Mouse (Mus musculus) forebrain, embryonic 16.5 days (tissue): Measurements from ENCODE around the gene Cnih3. TPM values are rescaled to one million over a fixed set of nuclear protein-coding genes. Genes with fewer than 3 reads are reported as not detected.

ENCODE experiments used
- ATAC-seq: fragments of 200-750 bp; cut with Nextera tagmentation; 2 replicates; pipeline ENCODE4 v1.8.0; 2017; ENCODE audit warnings: mild to moderate bottlenecking, moderate library complexity
- H3K27ac ChIP-seq: fragments of 300-500 bp; sonication (generic); 2 replicates; pipeline ENCODE4 v1.5.1; 2014; ENCODE audit warnings: low read length, control low read depth
- H3K27me3 ChIP-seq: fragments of 300-500 bp; sonication (generic); replicated peaks from 2 replicates; pipeline ENCODE4 v1.6.1; 2014; ENCODE audit warnings: low read length; ENCODE audit not compliant: control insufficient read depth, insufficient read depth
- H3K36me3 ChIP-seq: fragments of 300-500 bp; sonication (generic); 2 replicates; pipeline ENCODE4 v1.6.1; 2014; ENCODE audit not compliant: control insufficient read depth, insufficient read depth
- H3K4me1 ChIP-seq: fragments of 300-500 bp; sonication (generic); replicated peaks from 2 replicates; pipeline ENCODE4 v1.6.1; 2014; ENCODE audit warnings: low read length; ENCODE audit not compliant: control insufficient read depth, insufficient read depth
- H3K4me2 ChIP-seq: fragments of 300-500 bp; sonication (generic); 2 replicates; pipeline ENCODE4 v1.6.1; 2014; ENCODE audit warnings: mild to moderate bottlenecking, low read length, control low read depth
- H3K4me3 ChIP-seq: fragments of 300-500 bp; sonication (generic); replicated peaks from 2 replicates; pipeline ENCODE4 v1.5.1; 2014; ENCODE audit warnings: mild to moderate bottlenecking, low read length, control low read depth
- H3K9ac ChIP-seq: fragments of 300-500 bp; sonication (generic); replicated peaks from 2 replicates; pipeline ENCODE4 v1.6.1; 2014; ENCODE audit warnings: low read depth, low read length, control low read depth
- H3K9me3 ChIP-seq: fragments of 300-500 bp; sonication (generic); 2 replicates; pipeline ENCODE4 v1.6.1; 2016; ENCODE audit warnings: low read length; ENCODE audit not compliant: control insufficient read depth
- WGBS: fragments of 180-500 bp; shearing (Covaris S2); extraction: QIAGEN DNeasy Blood & Tissue Kit; methylation state at CpG from one replicate; pipeline ENCODE4 v1.1.7; 2014; 5-methylcytosine and 5-hydroxymethylcytosine counted together
- polyA plus RNA-seq: library from polyadenylated mRNA; unstranded; fragments of >200 nt; fragmentation: Nextera tagmentation; extraction: Ambion mirVana; gene quantifications from 2 replicates; pipeline ENCODE4 v1.2.1, GENCODE M21; 2015

The Cnih3 gene
- polyA plus RNA-seq, 1 experiment from 2014 or later = 43.4 TPM

DNA sequence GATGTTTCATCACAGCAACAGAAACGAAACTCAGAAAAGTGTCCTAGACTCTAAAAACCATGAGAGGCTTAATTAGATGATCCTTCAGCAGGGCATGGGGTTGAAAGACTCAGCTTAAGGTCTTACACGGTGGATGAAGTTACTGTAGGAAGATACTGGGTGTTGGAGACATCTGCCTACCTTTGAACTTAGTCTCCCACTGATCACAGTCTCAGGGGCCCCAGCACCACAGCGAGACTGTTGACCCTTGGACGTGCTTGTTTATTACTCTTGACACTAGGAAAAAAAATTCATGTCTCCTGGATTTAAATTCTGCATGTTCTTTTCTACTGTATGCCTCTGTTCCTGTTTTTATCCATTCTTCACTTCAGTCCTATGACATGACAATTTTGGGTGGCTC, 11.6 kb downstream of the Cnih3 start:
- Histone ChIP-seq H3K4me3 (no peak overlapping the region), H3K9me3 (no peaks in the 10 kb centered on the region), H3K4me1 (peaks cover 18% of the 10 kb centered on the region), H3K27ac (no peak overlapping the region), H3K9ac (no peak overlapping the region), H3K36me3 (no peaks in the 10 kb centered on the region), H3K4me2 (no peak overlapping the region), H3K27me3 (no peaks in the 10 kb centered on the region)
- no peak for ATAC-seq
- 82% methylated on average over 4 of the region's 4 CpGs for WGBS

DNA sequence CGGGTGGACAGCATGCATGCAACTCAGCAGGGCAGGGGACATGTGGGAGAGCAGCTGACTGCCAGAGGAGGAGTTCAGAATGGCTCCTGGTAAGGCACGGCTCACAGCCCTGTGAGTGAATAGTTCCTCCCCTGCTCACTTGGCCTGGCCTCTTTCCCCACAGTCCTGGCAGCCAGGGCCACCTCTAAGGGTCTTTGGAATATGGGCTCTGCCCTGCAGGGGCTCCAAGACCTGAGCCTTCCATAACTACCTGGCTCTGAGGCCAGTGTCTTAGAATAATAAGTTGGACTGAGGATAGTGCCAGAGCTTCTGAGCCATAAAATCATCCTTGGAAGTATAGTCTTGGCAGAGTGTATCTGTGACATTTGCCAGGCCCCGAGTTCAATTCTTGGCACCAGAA, 12.9 kb downstream of the Cnih3 start:
- H3K27ac ChIP-seq = no peak overlapping the region
- 66% methylated on average over 3 of the region's 3 CpGs for WGBS

DNA sequence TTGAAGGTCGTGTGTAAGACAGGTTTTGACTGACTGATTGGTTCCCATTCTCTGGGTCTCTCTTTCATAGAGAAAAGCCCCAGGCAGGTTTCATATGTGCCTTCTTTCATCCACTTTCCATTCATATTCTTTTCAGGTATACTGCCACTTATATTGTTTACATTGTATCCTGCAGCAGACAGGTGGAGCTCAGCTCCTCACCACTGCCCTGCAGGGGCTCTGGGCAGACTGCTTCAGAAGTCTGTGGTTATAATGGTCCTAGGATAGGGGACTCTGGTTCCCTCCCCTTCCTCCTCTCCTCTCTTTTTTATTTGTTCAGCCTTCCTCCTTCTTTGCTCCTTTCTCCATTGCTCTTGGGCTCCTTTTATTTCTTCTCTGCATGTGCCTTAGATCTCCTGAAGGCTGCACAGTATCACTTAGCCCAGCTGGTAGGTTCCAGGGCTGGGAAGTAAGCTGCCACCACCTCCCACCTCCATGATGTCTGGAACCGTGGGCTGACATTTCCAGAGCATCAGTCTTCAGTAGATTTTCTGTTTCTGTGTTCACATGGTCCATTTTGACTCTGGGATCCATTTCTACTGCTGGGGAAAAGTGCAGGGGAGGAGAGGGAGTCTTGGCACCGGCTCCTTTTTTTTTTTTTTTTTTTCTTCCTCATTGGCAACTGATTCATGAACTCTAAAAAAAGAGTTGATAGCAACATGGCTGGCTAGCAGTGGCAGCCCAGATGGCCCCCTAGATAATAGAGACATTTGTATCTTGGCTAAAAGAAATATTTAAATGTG, 16.6 kb downstream of the Cnih3 start:
- H3K36me3 ChIP-seq = no peaks in the 10 kb centered on the region
- no peaks in the 10 kb centered on the region for H3K9me3 ChIP-seq
- H3K4me1 ChIP-seq = peaks cover 37% of the 10 kb centered on the region
- peak overlapping the region; percentile 72 for H3K27ac ChIP-seq
- H3K4me2 ChIP-seq = no peak overlapping the region
- H3K27me3 ChIP-seq = no peaks in the 10 kb centered on the region
- no peak overlapping the region for H3K4me3 ChIP-seq
- no peak overlapping the region for H3K9ac ChIP-seq
- ATAC-seq = 0 out of 2 replicates have a peak, but pooled peaks have one; percentile 22
- 21% methylated on average over 3 of the region's 3 CpGs for WGBS

More for the DNA sequence above, 12.9 kb downstream of the Cnih3 start:
- Histone ChIP-seq H3K27me3 (no peaks in the 10 kb centered on the region), H3K4me1 (peaks cover 29% of the 10 kb centered on the region), H3K4me3 (no peak overlapping the region), H3K9me3 (no peaks in the 10 kb centered on the region), H3K9ac (no peak overlapping the region), H3K4me2 (no peak overlapping the region), H3K36me3 (no peaks in the 10 kb centered on the region)
- ATAC-seq = peak; percentile 42; the same call in 1 of the 2 replicates

DNA sequence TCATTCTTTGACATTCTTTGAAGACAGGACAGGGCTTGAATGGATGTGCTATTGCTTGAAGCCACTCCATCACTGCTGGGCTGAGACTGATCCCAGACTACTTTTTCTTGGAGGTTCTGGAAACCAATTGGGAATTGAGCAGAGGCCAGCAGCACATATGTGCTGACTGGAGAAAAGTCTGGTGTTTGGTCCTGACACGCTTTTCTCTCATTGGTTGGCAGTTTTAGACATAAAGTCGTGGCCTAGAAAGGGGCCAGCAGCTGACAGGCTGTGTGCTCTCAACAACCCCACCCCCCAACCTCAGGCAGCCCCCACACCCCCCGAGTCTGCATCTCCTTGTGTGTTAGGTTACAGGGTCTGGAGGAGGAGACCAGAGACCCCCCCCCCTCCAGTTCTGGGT, 17.9 kb downstream of the Cnih3 start:
- H3K4me1 ChIP-seq = peaks cover 34% of the 10 kb centered on the region
- H3K4me2 ChIP-seq = no peak overlapping the region
- 37% methylated on average over 3 of the region's 3 CpGs for WGBS
- no peaks in the 10 kb centered on the region for H3K36me3 ChIP-seq
- no peaks in the 10 kb centered on the region for H3K27me3 ChIP-seq
- no peak overlapping the region for H3K4me3 ChIP-seq
- peak overlapping the region; percentile 72 for H3K27ac ChIP-seq
- no peaks in the 10 kb centered on the region for H3K9me3 ChIP-seq
- H3K9ac ChIP-seq = no peak overlapping the region
- peak; percentile 51 for ATAC-seq

DNA sequence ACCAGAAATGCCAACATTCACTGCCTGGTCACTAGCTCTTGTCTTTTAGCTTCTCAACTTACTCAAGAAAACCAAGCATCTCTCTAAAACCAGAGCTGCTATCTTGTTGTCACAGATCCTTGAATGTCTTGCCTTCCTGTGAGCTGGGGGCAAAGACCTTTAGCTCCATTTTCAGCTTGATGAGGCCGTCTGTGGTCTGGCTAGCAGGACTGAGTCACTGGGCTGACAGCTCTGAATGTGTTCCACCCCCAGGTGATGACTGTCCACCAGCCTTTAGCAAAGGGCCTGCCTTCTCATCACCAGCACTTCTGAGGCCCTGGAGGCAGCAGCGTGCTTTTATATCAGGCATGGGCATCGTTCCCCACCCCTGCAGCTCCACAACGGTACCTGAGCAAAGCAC, 18.8 kb downstream of the Cnih3 start:
- WGBS = 82% methylated on average over 4 of the region's 4 CpGs
- Histone ChIP-seq H3K9me3 (no peaks in the 10 kb centered on the region), H3K4me1 (peaks cover 34% of the 10 kb centered on the region), H3K27ac (peak overlapping the region; percentile 19; the same call in 1 of the 2 replicates), H3K4me2 (no peak overlapping the region), H3K4me3 (no peak overlapping the region), H3K9ac (no peak overlapping the region), H3K27me3 (no peaks in the 10 kb centered on the region), H3K36me3 (no peaks in the 10 kb centered on the region)
- ATAC-seq = no peak

DNA sequence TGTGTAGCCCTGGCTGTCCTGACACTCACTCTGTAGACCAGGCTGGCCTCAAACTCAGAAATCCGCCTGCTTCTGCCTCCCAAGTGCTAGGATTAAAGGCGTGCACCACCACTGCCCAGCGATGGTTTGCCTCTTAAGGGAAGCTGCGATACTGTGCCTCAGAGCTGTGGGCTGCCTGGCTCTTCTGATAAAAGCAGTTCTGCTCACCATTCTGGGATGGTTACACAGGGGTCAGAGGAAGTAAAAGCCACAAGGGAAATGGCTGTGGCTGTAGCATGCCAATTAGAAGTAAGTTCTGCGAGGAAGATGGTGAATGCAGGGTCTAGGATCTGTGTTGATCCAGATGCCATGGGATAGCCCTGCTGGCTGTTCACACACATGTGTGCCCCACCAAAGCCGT, 19.9 kb downstream of the Cnih3 start:
- ATAC-seq = no peak
- WGBS = 76% methylated on average over 6 of the region's 6 CpGs
- Histone ChIP-seq H3K36me3 (no peaks in the 10 kb centered on the region), H3K4me2 (no peak overlapping the region), H3K9ac (no peak overlapping the region), H3K27ac (no peak overlapping the region), H3K9me3 (no peaks in the 10 kb centered on the region), H3K27me3 (no peaks in the 10 kb centered on the region), H3K4me3 (no peak overlapping the region), H3K4me1 (peaks cover 40% of the 10 kb centered on the region)

DNA sequence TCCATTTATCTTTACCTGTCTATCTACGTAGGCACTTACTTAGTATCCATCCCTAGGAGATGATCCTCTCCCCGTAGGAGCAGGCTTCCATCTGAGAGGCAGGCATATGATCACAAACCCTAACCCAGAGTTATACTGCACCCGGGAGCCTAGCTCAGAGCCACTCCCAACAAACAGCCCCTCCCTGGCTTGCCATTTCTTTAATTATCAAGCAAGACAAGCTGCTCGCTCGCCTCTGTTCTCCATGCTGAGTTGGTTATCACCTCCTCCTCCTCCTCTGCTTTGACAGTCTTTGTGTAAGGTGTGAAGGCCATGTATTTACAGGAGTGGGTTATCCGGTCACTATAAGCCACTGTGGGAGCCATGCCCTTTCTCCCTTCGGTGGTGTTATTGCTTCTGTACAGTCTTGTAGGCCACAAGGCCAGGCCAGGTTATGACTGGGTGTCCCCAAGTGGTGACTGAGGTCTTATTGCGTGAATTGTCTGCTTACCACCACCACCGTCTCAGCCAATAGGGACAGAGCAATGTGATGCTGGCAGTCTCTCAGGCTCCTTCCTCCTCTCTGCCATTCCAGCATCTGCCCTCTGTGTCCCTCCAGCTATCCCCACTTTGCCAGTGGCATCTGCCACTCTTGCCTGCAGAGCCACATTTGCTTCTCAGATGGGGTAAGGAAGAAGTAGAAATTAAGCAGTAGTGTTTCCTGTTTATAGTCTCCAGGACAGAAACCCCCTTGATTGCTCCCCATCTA, 22.4 kb downstream of the Cnih3 start:
- H3K9me3 ChIP-seq = no peaks in the 10 kb centered on the region
- no peak for ATAC-seq
- no peak overlapping the region for H3K27ac ChIP-seq
- no peak overlapping the region for H3K4me2 ChIP-seq
- H3K4me1 ChIP-seq = peaks cover 20% of the 10 kb centered on the region
- no peaks in the 10 kb centered on the region for H3K27me3 ChIP-seq
- H3K9ac ChIP-seq = no peak overlapping the region
- whole genome bisulfite sequencing = 83% methylated on average over 9 of the region's 9 CpGs
- H3K36me3 ChIP-seq = no peaks in the 10 kb centered on the region
- no peak overlapping the region for H3K4me3 ChIP-seq

DNA sequence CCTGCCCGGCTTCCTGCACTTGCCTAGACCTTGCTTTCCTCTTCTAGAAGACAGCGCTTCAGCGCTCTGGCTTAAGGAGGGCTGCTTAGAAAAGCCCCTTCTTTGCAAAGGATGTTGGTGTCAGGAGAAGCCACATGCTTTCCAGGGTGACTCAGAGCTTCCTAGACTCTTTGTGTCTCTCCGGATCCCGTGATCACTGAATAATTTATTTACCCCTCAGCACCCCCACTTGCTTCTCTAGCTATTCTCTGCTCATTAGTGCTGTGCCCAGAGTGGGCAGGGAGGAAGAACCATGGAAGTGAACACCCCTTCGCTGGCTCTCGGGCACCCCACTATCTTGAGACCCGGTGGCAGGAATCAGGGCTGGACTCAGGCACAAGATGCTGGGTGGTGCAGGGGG, 24.0 kb downstream of the Cnih3 start:
- H3K27me3 ChIP-seq = no peaks in the 10 kb centered on the region
- H3K27ac ChIP-seq = no peak overlapping the region
- H3K4me1 ChIP-seq = peaks cover 13% of the 10 kb centered on the region
- no peak overlapping the region for H3K9ac ChIP-seq
- no peak overlapping the region for H3K4me3 ChIP-seq
- H3K36me3 ChIP-seq = no peaks in the 10 kb centered on the region
- H3K4me2 ChIP-seq = no peak overlapping the region
- ATAC-seq = peak; percentile 34
- no peaks in the 10 kb centered on the region for H3K9me3 ChIP-seq
- WGBS = 54% methylated on average over 8 of the region's 8 CpGs

DNA sequence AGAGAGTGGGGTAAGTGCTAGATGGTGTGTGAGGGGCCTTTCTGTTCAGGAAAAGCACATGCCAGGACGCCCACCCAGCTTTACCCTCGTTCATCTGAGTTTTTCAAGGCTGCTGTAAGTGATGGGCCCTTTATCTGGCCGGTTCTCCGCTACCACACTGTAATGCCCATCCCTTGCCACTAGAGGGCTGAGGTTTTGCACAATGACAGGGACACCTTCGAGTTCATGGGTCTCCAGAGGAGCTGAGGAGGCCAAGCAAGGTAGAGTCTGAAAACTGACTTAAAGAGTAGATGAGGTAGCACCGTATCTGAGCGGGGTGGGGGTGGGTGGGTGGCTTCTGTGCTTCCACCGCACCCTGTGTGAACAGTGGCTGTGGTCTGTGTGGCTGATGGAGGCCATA, 27.2 kb downstream of the Cnih3 start:
- Histone ChIP-seq H3K4me2 (no peak overlapping the region), H3K27me3 (no peaks in the 10 kb centered on the region), H3K9ac (no peak overlapping the region), H3K4me3 (no peak overlapping the region), H3K4me1 (peaks cover 21% of the 10 kb centered on the region), H3K27ac (no peak overlapping the region), H3K9me3 (no peaks in the 10 kb centered on the region), H3K36me3 (no peaks in the 10 kb centered on the region)
- 0 out of 2 replicates have a peak, but pooled peaks have one; percentile 22 for ATAC-seq
- WGBS = 21% methylated on average over 8 of the region's 8 CpGs
